Mouse (Mus musculus) central nervous system, embryonic 18 days (tissue): Measurements from ENCODE around the gene Nuak2. TPM values are rescaled to one million over a fixed set of nuclear protein-coding genes. Genes with fewer than 3 reads are reported as not detected.

ENCODE experiments used
- polyA plus RNA-seq: library from polyadenylated mRNA; depleted of rRNA; stranded (reverse); fragments of >200 nt; gene quantifications from 2 replicates; pipeline ENCODE4 v1.2.3, GENCODE M21; 2012; rRNA removed

The Nuak2 gene
- 10.4 TPM in 2 replicates for polyA plus RNA-seq

GRCm38 (mm10) chr1:132315889-132316624, at the start of gene Nuak2:
Gene Nuak2, plus strand, starts transcription at chr1:132316126.

DNA sequence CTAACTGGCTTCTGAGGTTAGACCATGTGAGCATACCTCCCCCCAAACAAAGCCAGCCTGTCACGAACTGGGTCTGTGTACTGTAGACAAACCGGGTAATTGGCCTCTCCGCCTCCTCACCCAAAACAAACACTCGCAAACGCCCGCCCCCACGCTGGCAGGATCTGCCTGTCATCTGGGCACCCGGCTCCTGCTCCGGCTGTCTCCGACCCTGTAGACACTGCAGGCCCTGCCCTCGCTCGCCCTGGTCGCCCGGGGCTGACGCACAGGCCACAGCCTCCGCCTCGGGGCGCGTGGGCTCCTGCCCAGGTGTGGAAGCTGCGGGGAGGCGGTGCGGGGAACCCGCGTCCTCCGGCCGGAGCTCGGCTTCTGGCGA, 17.5 kb upstream of the Nuak2 start, which contains the start of gene Klhdc8a:
Gene Klhdc8a (plus strand): TSS at position 202 of the 376 bp plus-strand sequence.

Other genes starting within 250 kb of the Nuak2 start
- gene Mfsd4a, start 248.1 kb upstream of the Nuak2 start, polyA plus RNA-seq = 4.3 and 5.2 TPM in 2 replicates
- 4.3 and 4.9 TPM in 2 replicates for gene Cdk18, start 176.4 kb upstream of the Nuak2 start, polyA plus RNA-seq
- gene Lemd1, start 124.7 kb upstream of the Nuak2 start, polyA plus RNA-seq = 12.7 and 14.0 TPM in 2 replicates
- 10.7 and 11.1 TPM in 2 replicates for gene AC124108.1, start 124.7 kb upstream of the Nuak2 start, polyA plus RNA-seq
- gene Gm10188, start 86.4 kb upstream of the Nuak2 start, polyA plus RNA-seq = not detected in 2 replicates
- 7.9 and 8.0 TPM in 2 replicates for gene Klhdc8a, start 17.5 kb upstream of the Nuak2 start, polyA plus RNA-seq
- 60.6 and 68.2 TPM in 2 replicates for gene Tmcc2, start 75.2 kb downstream of the Nuak2 start, polyA plus RNA-seq
- 14.4 and 15.3 TPM in 2 replicates for gene Dstyk, start 101.4 kb downstream of the Nuak2 start, polyA plus RNA-seq
- 46.0 and 47.6 TPM in 2 replicates for gene Rbbp5, start 161.2 kb downstream of the Nuak2 start, polyA plus RNA-seq
- 2.3 and 2.5 TPM in 2 replicates for gene Tmem81, start 190.1 kb downstream of the Nuak2 start, polyA plus RNA-seq
- gene Cntn2, start 227.1 kb downstream of the Nuak2 start, polyA plus RNA-seq = 80.7 and 90.8 TPM in 2 replicates